Mouse (Mus musculus): ENCODE measurements around the gene Olfr1388. TPM values are rescaled to one million over a fixed set of nuclear protein-coding genes. Genes with fewer than 3 reads are reported as not detected.
A peak's percentile ranks its signal among the peaks of the same experiment; 100 is the strongest.

The Olfr1388 gene
- total and polyA plus RNA-seq, 3 experiments: 0.15 to 974 TPM; not detected in 1

DNA sequence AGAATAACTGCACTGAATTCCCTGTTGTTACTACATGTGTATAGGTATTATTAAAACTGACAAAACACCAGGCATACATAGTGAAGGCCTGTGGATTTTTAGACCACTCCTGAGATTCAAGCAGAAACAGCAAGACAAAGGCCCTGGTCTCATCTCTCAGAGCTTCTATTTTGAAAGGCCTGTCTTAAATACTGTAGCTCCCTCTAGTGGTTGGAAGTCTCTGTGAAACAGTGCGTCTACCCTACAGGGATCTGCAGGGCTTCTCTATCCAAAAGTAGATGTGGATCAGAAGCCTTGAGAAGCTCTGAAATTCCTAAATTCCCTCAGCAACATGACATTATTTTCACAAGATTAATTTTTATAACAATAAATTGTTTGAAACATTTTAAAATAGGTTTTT lies 25.9 kb upstream of the Olfr1388 start:
- DNase-seq (ENCODE audit: low read depth, low spot score): peak; percentile 76
- Histone ChIP-seq H3K4me3 (ENCODE audit: control insufficient read depth in 1 of 2, insufficient read depth in 1 of 2, low read depth in 2 of 2, low read length in 2 of 2) (no peak overlapping the region), H3K9me3 (replicated peaks; ENCODE audit: insufficient read depth, low read length) (no peaks in the 10 kb centered on the region), H3K27me3 (ENCODE audit: control insufficient read depth in 1 of 2, insufficient read depth in 2 of 2, low read length in 2 of 2) (no peaks in the 10 kb centered on the region), H3K36me3 (ENCODE audit: control insufficient read depth in 1 of 2, insufficient read depth in 2 of 2, low read length in 2 of 2) (no peaks in the 10 kb centered on the region), H3K79me2 (ENCODE audit: control insufficient read depth, insufficient read depth, low read length, poor library complexity) (no peaks in the 10 kb centered on the region), H3K27ac (ENCODE audit: control insufficient read depth, low read depth, low read length) (no peak overlapping the region), H3K9ac (ENCODE audit: control insufficient read depth, low read depth, low read length, poor library complexity, severe bottlenecking) (no peak overlapping the region), H3K4me1 (ENCODE audit: control insufficient read depth in 1 of 2, insufficient read depth in 2 of 2, low read length in 2 of 2) (no peaks in the 10 kb centered on the region)
- TF ChIP-seq HCFC1 (IDR thresholded peaks at IDR 0.05; ENCODE audit: low read depth, low read length) (no peak), CTCF (IDR thresholded peaks at IDR 0.05 in 2 of 3, conservative IDR thresholded peaks at IDR 0.05 in 1 of 3; ENCODE audit: control insufficient read depth in 1 of 3, insufficient read depth in 1 of 3, low read depth in 2 of 3, low read length in 3 of 3, poor library complexity in 1 of 3, severe bottlenecking in 1 of 3) (peak; percentile 47 to 78 (median 49); a peak in 5 of 6 replicates), MYC (IDR thresholded peaks at IDR 0.05; ENCODE audit: low read depth, low read length) (no peak), MYB (IDR thresholded peaks at IDR 0.05; ENCODE audit: low read depth, low read length) (no peak), UBTF (IDR thresholded peaks at IDR 0.05; ENCODE audit: borderline replicate concordance, insufficient read depth, low read depth, low read length) (no peak), EP300 (IDR thresholded peaks at IDR 0.05; ENCODE audit: low read depth in 1 of 2, low read length in 2 of 2) (no peak), MAFK (IDR thresholded peaks at IDR 0.05; ENCODE audit: borderline replicate concordance, low read depth, low read length) (no peak), RAD21 (IDR thresholded peaks at IDR 0.05; ENCODE audit: low read depth, low read length) (peak; percentile 72), ETS1 (IDR thresholded peaks at IDR 0.05; ENCODE audit: low read depth, low read length) (no peak), ZC3H11A (IDR thresholded peaks at IDR 0.05; ENCODE audit: low read depth, low read length) (peak; percentile 49), SMC3 (IDR thresholded peaks at IDR 0.05; ENCODE audit: low read depth, low read length) (peak; percentile 60), TBP (IDR thresholded peaks at IDR 0.05; ENCODE audit: low read depth, low read length) (no peak), GATA1 (IDR thresholded peaks at IDR 0.05; ENCODE audit: low read depth, low read length) (no peak)

- TF ChIP-seq JUND (IDR thresholded peaks at IDR 0.05; ENCODE audit: low read depth, low read length): no peak
- TF ChIP-seq POLR2A (IDR thresholded peaks at IDR 0.05; ENCODE audit: control insufficient read depth in 1 of 2, insufficient read depth in 1 of 2, low read depth in 1 of 2, low read length in 2 of 2, poor library complexity in 1 of 2): no peak
- TF ChIP-seq BHLHE40 (IDR thresholded peaks at IDR 0.05; ENCODE audit: borderline replicate concordance, low read depth, low read length): no peak
- no peak for TF ChIP-seq EP300 (IDR thresholded peaks at IDR 0.05; ENCODE audit: low read depth in 1 of 2, low read length in 2 of 2)
- no peak for TF ChIP-seq MAZ (IDR thresholded peaks at IDR 0.05; ENCODE audit: low read depth, low read length)
- TF ChIP-seq NELFE (IDR thresholded peaks at IDR 0.05; ENCODE audit: low read depth, low read length): no peak
- TF ChIP-seq GABPA (IDR thresholded peaks at IDR 0.05; ENCODE audit: low read depth, low read length): no peak
- no peak for TF ChIP-seq MYB (IDR thresholded peaks at IDR 0.05; ENCODE audit: low read depth, low read length)
- no peak for TF ChIP-seq KAT2A (conservative IDR thresholded peaks at IDR 0.05; ENCODE audit: low read depth, low read length)
- TF ChIP-seq ZMIZ1 (IDR thresholded peaks at IDR 0.05; ENCODE audit: low read depth, low read length): no peak
- no peak for TF ChIP-seq SIN3A (IDR thresholded peaks at IDR 0.05; ENCODE audit: low read length)
- no peak for TF ChIP-seq MYC (IDR thresholded peaks at IDR 0.05; ENCODE audit: low read depth, low read length)
- TF ChIP-seq ETS1 (IDR thresholded peaks at IDR 0.05; ENCODE audit: low read depth, low read length): no peak
- no peak for TF ChIP-seq TCF12 (IDR thresholded peaks at IDR 0.05; ENCODE audit: low read depth, low read length)
- no peak for TF ChIP-seq TAL1 (IDR thresholded peaks at IDR 0.05; ENCODE audit: low read length)
- TF ChIP-seq USF1 (IDR thresholded peaks at IDR 0.05; ENCODE audit: low read depth, low read length): no peak
- no peak for TF ChIP-seq CTCF (IDR thresholded peaks at IDR 0.05 in 2 of 3, conservative IDR thresholded peaks at IDR 0.05 in 1 of 3; ENCODE audit: control insufficient read depth in 1 of 3, insufficient read depth in 1 of 3, low read depth in 2 of 3, low read length in 3 of 3, poor library complexity in 1 of 3, severe bottlenecking in 1 of 3)
- H3K9me3 ChIP-seq (replicated peaks; ENCODE audit: insufficient read depth, low read length): no peaks in the 10 kb centered on the region
- no peak within 1 kb of the TSS for H3K9ac ChIP-seq (ENCODE audit: control insufficient read depth, low read depth, low read length, poor library complexity, severe bottlenecking)
- no peak for DNase-seq (ENCODE audit: low read depth, low spot score)
- no peak within 1 kb of the TSS for H3K4me3 ChIP-seq (ENCODE audit: control insufficient read depth in 1 of 2, insufficient read depth in 1 of 2, low read depth in 2 of 2, low read length in 2 of 2)
- no peak within 1 kb of the TSS for H3K27ac ChIP-seq (ENCODE audit: control insufficient read depth, low read depth, low read length)
- no peaks in the 10 kb centered on the region for H3K36me3 ChIP-seq (ENCODE audit: control insufficient read depth in 1 of 2, insufficient read depth in 2 of 2, low read length in 2 of 2)
- H3K79me2 ChIP-seq (ENCODE audit: control insufficient read depth, insufficient read depth, low read length, poor library complexity): no peaks in the 10 kb centered on the region
- H3K27me3 ChIP-seq (ENCODE audit: control insufficient read depth in 1 of 2, insufficient read depth in 2 of 2, low read length in 2 of 2): no peaks in the 10 kb centered on the region
- no peaks in the 10 kb centered on the region for H3K4me1 ChIP-seq (ENCODE audit: control insufficient read depth in 1 of 2, insufficient read depth in 2 of 2, low read length in 2 of 2)
Measured at GRCm38 (mm10) chr11:49422767-49423166, 13.7 kb upstream of the Olfr1388 start, which contains the start of gene Olfr1389. TSS of gene Olfr1389 (plus strand) at chr11:49423067.
